Mouse (Mus musculus) CH12.LX (cell line): ENCODE measurements around the gene Fgf12. TPM values are rescaled to one million over a fixed set of nuclear protein-coding genes. Genes with fewer than 3 reads are reported as not detected.

ENCODE experiments used
- DNase-seq: peaks from one replicate; pipeline ENCODE4 v3.0.0-alpha.2; 2013; ENCODE audit errors: extremely low read depth
- H3K27ac ChIP-seq: 2 replicates; pipeline ENCODE4 v1.5.1; 2012; ENCODE audit warnings: low read depth, mild to moderate bottlenecking, control low read depth, moderate library complexity; ENCODE audit not compliant: insufficient read depth
- H3K27me3 ChIP-seq: replicated peaks from 2 replicates; pipeline ENCODE3; 2012; ENCODE audit warnings: inconsistent platforms
- H3K36me3 ChIP-seq, 2 experiments: replicated peaks in 1 of 2; 2 replicates each; pipeline versions ENCODE3 to v1.6.1; 2012; ENCODE audit warnings: inconsistent platforms in 1 of 2, low read length in 1 of 2, mild to moderate bottlenecking in 1 of 2, mixed read lengths in 1 of 2, moderate library complexity in 1 of 2; ENCODE audit not compliant: control insufficient read depth in 1 of 2, insufficient read depth in 1 of 2
- H3K4me1 ChIP-seq, 2 experiments: 2 replicates each; pipeline ENCODE4 v1.6.1; 2012; ENCODE audit warnings: inconsistent platforms in 1 of 2, moderate library complexity in 1 of 2; ENCODE audit not compliant: insufficient read depth in 2 of 2, control insufficient read depth in 1 of 2
- H3K4me2 ChIP-seq: 2 replicates; pipeline ENCODE4 v1.6.1; 2012; ENCODE audit warnings: low read depth, mild to moderate bottlenecking, control low read depth; ENCODE audit not compliant: poor library complexity, insufficient read depth, severe bottlenecking
- H3K4me3 ChIP-seq, 3 experiments: fragments of 150-350 bp in 1 of 3; sonication (generic) in 1 of 3; replicated peaks in 1 of 3; 2 replicates each; pipeline versions ENCODE3 to v1.5.1; 2011 to 2012; ENCODE audit warnings: low read depth in 2 of 3, low read length in 2 of 3, mild to moderate bottlenecking in 2 of 3, moderate library complexity in 2 of 3, control low read depth in 1 of 3, improper control_type of control experiment in 1 of 3, inconsistent platforms in 1 of 3, mixed read lengths in 1 of 3; ENCODE audit not compliant: poor library complexity in 1 of 3
- H3K79me2 ChIP-seq: replicated peaks from 2 replicates; pipeline ENCODE4 v1.6.1; 2012; ENCODE audit warnings: mild to moderate bottlenecking, moderate library complexity; ENCODE audit not compliant: control insufficient read depth, poor library complexity, insufficient read depth, severe bottlenecking; ENCODE audit errors: extremely low read depth
- H3K9ac ChIP-seq: 2 replicates; pipeline ENCODE4 v1.6.1; 2012; ENCODE audit warnings: low read depth, mild to moderate bottlenecking, control low read depth, moderate library complexity; ENCODE audit not compliant: insufficient read depth
- H3K9me3 ChIP-seq: replicated peaks from 2 replicates; pipeline ENCODE3; 2012; ENCODE audit warnings: low read length, inconsistent platforms, mixed read lengths
- BHLHE40 ChIP-seq: IDR thresholded peaks from 2 replicates; pipeline ENCODE4 v1.6.1; 2011; ENCODE audit warnings: mild to moderate bottlenecking, low read depth, low read length, improper control_type of control experiment
- CHD1 ChIP-seq: IDR thresholded peaks from 2 replicates; pipeline ENCODE4 v1.6.1; 2012; ENCODE audit warnings: low read depth, low read length, improper control_type of control experiment, inconsistent platforms
- CHD2 ChIP-seq: IDR thresholded peaks from 2 replicates; pipeline ENCODE4 v1.6.1; 2011; ENCODE audit warnings: low read length, improper control_type of control experiment
- CTCF ChIP-seq, 2 experiments: IDR thresholded peaks in 1 of 2; conservative IDR thresholded peaks in 1 of 2; 2 replicates each; pipeline ENCODE4 v1.5.1; 2011 to 2012; ENCODE audit warnings: low read depth in 2 of 2, low read length in 2 of 2, improper control_type of control experiment in 1 of 2, inconsistent platforms in 1 of 2, mild to moderate bottlenecking in 1 of 2, moderate library complexity in 1 of 2
- E2F4 ChIP-seq: IDR thresholded peaks from 2 replicates; pipeline ENCODE4 v1.6.1; 2011; ENCODE audit warnings: low read depth, low read length, improper control_type of control experiment; ENCODE audit not compliant: insufficient replicate concordance
- ELF1 ChIP-seq: IDR thresholded peaks from 2 replicates; pipeline ENCODE4 v1.6.1; 2014; ENCODE audit warnings: low read depth, mild to moderate bottlenecking, inconsistent platforms, low read length, improper control_type of control experiment
- ETS1 ChIP-seq: conservative IDR thresholded peaks from 2 replicates; pipeline ENCODE4 v1.6.1; 2012; ENCODE audit warnings: low read depth, mild to moderate bottlenecking, inconsistent platforms, low read length, improper control_type of control experiment, moderate library complexity
- HCFC1 ChIP-seq: IDR thresholded peaks from 2 replicates; pipeline ENCODE4 v1.6.1; 2012; ENCODE audit warnings: low read depth, mild to moderate bottlenecking, inconsistent platforms, low read length, improper control_type of control experiment
- IRF4 ChIP-seq: IDR thresholded peaks from 2 replicates; pipeline ENCODE4 v1.6.1; 2014; ENCODE audit warnings: low read depth, mild to moderate bottlenecking, inconsistent platforms, low read length, improper control_type of control experiment
- JUN ChIP-seq: IDR thresholded peaks from 2 replicates; pipeline ENCODE4 v1.6.1; 2011; ENCODE audit warnings: low read depth, mild to moderate bottlenecking, low read length, improper control_type of control experiment, moderate library complexity; ENCODE audit not compliant: insufficient read depth
- KAT2A ChIP-seq: IDR thresholded peaks from 2 replicates; pipeline ENCODE4 v1.6.1; 2012; ENCODE audit warnings: low read length, improper control_type of control experiment, inconsistent platforms; ENCODE audit not compliant: insufficient replicate concordance
- MAFK ChIP-seq: IDR thresholded peaks from 2 replicates; pipeline ENCODE4 v1.6.1; 2011; ENCODE audit warnings: low read length, improper control_type of control experiment; ENCODE audit not compliant: insufficient replicate concordance
- MAZ ChIP-seq: IDR thresholded peaks from 2 replicates; pipeline ENCODE4 v1.6.1; 2012; ENCODE audit warnings: low read depth, mild to moderate bottlenecking, inconsistent platforms, low read length, improper control_type of control experiment, moderate library complexity
- MXI1 ChIP-seq: IDR thresholded peaks from 2 replicates; pipeline ENCODE4 v1.6.1; 2011; ENCODE audit warnings: mild to moderate bottlenecking, low read depth, low read length, improper control_type of control experiment
- NELFE ChIP-seq: IDR thresholded peaks from 2 replicates; pipeline ENCODE4 v1.6.1; 2011; ENCODE audit warnings: low read depth, low read length, improper control_type of control experiment
- PAX5 ChIP-seq: IDR thresholded peaks from 2 replicates; pipeline ENCODE4 v1.6.1; 2012; ENCODE audit warnings: low read length, inconsistent platforms, mixed read lengths
- POLR2A ChIP-seq: IDR thresholded peaks from 2 replicates; pipeline ENCODE4 v1.6.1; 2011; ENCODE audit warnings: low read depth, mild to moderate bottlenecking, improper control_type of control experiment, low read length
- POLR2AphosphoS2 ChIP-seq: IDR thresholded peaks from 2 replicates; pipeline ENCODE4 v1.6.1; 2011; ENCODE audit warnings: low read depth, low read length, improper control_type of control experiment
- RCOR1 ChIP-seq: conservative IDR thresholded peaks from 2 replicates; pipeline ENCODE4 v1.6.1; 2012; ENCODE audit warnings: low read depth, mild to moderate bottlenecking, inconsistent platforms, low read length, improper control_type of control experiment
- SIN3A ChIP-seq: IDR thresholded peaks from 2 replicates; pipeline ENCODE4 v1.6.1; 2012; ENCODE audit warnings: low read length, improper control_type of control experiment, inconsistent platforms
- TCF12 ChIP-seq: IDR thresholded peaks from 2 replicates; pipeline ENCODE4 v1.6.1; 2014; ENCODE audit warnings: low read depth, mild to moderate bottlenecking, inconsistent platforms, low read length, improper control_type of control experiment
- UBTF ChIP-seq: IDR thresholded peaks from 2 replicates; pipeline ENCODE4 v1.6.1; 2012; ENCODE audit warnings: low read depth, mild to moderate bottlenecking, inconsistent platforms, low read length, improper control_type of control experiment, moderate library complexity
- USF1 ChIP-seq: IDR thresholded peaks from 2 replicates; pipeline ENCODE4 v1.6.1; 2014; ENCODE audit warnings: low read depth, mild to moderate bottlenecking, inconsistent platforms, low read length, improper control_type of control experiment
- ZKSCAN1 ChIP-seq: IDR thresholded peaks from 2 replicates; pipeline ENCODE4 v1.6.1; 2012; ENCODE audit warnings: low read depth, inconsistent platforms, low read length, improper control_type of control experiment, borderline replicate concordance
- dilution Hi-C: fragments of 300-500 bp; cut with MboI; formaldehyde crosslinking; loops from 2 replicates; pipeline ENCODE4 v1.14.3; 2020; ENCODE audit warnings: low sequenced_read_pairs; ENCODE audit not compliant: extremely low pct_unique_long_range_greater_than_20kb, extremely low pct_ligation_motif_present
- in situ Hi-C: fragments of 300-500 bp; cut with MboI; formaldehyde crosslinking; loops from 3 replicates; pipeline ENCODE4 v1.14.3; 2019; ENCODE audit warnings: low sequenced_read_pairs, low pct_ligation_motif_present, low pct_unique_long_range_greater_than_20kb, mixed read lengths
- polyA plus RNA-seq: library from polyadenylated mRNA; unstranded; fragments of >175 nt; gene quantifications from 2 replicates; pipeline ENCODE4 v1.2.1, GENCODE M21; 2012; ENCODE audit warnings: low read depth; ENCODE audit not compliant: insufficient read length
- total RNA-seq, 2 experiments: library from RNA; depleted of rRNA; stranded (reverse); fragments of 300-350 nt in 1 of 2; fragments of >200 nt in 1 of 2; gene quantifications; 2 replicates each; pipeline ENCODE4 v1.2.3; 2012 to 2014

Gene Fgf12
- total and polyA plus RNA-seq, 3 experiments = not detected

DNA sequence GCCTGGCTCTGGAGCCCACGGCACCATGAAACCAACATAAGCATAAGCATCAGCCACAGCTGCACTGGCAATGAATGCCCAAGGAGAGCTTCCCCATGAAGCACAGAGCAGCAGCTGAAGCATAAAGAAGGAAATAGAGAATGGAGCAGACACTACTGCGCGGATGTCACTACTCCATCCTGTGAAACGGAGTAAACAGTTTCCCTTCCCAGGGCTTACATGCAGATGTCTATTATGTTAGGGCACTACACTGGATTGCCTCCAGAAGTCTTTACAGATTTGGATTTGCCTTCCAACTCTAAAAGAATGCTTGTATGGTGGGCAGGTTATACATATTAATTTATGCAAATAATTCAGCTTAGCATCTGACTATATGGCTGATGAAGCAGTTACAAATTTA, 441.2 kb downstream of the Fgf12 start:
- peak; percentile 11 for DNase-seq
- no peaks in the 10 kb centered on the region for H3K79me2 ChIP-seq
- TF ChIP-seq RCOR1 (no peak), HCFC1 (no peak), MXI1 (no peak), CHD2 (no peak), ELF1 (no peak), CHD1 (no peak), TCF12 (no peak), SIN3A (no peak), PAX5 (no peak)
- TF ChIP-seq, all 38 proteins: peak for 0
- peaks cover 0 to 5% of the 10 kb centered on the region in 2 experiments; a peak in 2 of 4 replicates for H3K4me1 ChIP-seq
- in situ Hi-C loops (no loop called here), dilution Hi-C loops (no loop called here)
- H3K27ac ChIP-seq = no peak overlapping the region
- H3K9ac ChIP-seq = no peak overlapping the region
- no peaks in the 10 kb centered on the region for H3K36me3 ChIP-seq
- H3K4me3 ChIP-seq = no peak overlapping the region
- H3K27me3 ChIP-seq = no peaks in the 10 kb centered on the region
- no peaks in the 10 kb centered on the region for H3K9me3 ChIP-seq
- no peak overlapping the region for H3K4me2 ChIP-seq

DNA sequence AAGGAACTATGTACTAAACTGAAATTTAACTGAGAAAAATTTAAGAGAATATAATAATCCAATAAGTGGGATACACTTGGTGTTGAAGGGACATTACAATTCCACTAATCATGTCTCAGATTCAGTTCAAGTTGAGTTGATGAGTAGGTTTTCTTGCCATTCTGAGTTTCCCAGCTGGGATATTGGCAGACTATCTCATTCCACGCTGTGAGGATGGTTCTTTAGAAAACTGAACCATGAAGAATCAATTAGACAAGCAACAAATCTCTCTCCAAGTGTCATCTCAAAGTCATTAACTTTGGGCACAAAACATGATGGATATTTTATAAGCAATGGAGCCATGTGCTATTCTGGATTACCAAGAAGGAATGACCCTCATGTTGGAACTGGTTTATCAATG, 449.0 kb downstream of the Fgf12 start:
- no peaks in the 10 kb centered on the region for H3K79me2 ChIP-seq
- no peaks in the 10 kb centered on the region for H3K9me3 ChIP-seq
- TF ChIP-seq KAT2A (no peak), SIN3A (no peak), TCF12 (no peak)
- TF ChIP-seq, all 38 proteins: peak for 0
- Histone ChIP-seq H3K4me2 (no peak overlapping the region), H3K4me3 (no peak overlapping the region), H3K36me3 (no peaks in the 10 kb centered on the region), H3K27me3 (no peaks in the 10 kb centered on the region), H3K4me1 (no peaks in the 10 kb centered on the region), H3K27ac (no peak overlapping the region), H3K9ac (no peak overlapping the region)
- DNase-seq = no peak
- in situ Hi-C loops = no loop called here
- dilution Hi-C loops = no loop called here

DNA sequence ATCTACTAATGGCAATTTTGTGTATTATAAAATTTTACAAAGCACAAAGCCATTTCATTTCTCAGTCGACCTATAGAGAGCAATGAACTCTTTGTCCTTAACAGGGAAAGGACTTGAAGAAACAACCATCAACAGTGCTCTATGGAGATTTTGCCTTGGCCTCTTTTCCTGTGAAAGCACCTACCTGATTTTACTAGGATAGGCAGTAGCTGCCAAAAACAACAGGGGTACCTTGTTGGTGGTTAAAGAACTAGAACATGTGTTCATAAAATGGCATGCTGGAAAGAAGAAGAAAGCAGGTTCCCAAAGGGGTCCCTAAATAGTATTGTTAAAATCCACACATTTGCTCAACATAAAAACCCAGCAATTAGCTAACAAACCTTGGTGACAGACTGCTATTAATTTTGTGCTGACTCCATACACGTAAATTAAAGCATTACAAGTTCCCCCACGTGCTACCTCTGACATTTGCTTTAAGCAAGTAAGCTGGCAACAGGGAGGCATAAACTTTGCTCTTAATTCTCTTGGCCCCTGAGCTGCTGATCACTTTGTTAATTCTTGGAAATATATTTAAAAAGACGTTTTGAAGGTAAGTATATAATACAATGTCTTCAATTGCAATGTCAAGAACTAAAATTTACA, 463.1 kb downstream of the Fgf12 start:
- Histone ChIP-seq H3K9ac (no peak overlapping the region), H3K79me2 (no peaks in the 10 kb centered on the region), H3K9me3 (no peaks in the 10 kb centered on the region), H3K27me3 (no peaks in the 10 kb centered on the region), H3K36me3 (no peaks in the 10 kb centered on the region), H3K4me1 (no peaks in the 10 kb centered on the region), H3K27ac (no peak overlapping the region), H3K4me2 (no peak overlapping the region), H3K4me3 (no peak overlapping the region)
- in situ Hi-C loops (no loop called here), dilution Hi-C loops (no loop called here)
- no peak for DNase-seq
- TF ChIP-seq TCF12 (no peak), CHD2 (no peak), JUN (no peak), ZKSCAN1 (no peak), BHLHE40 (no peak), MAFK (no peak), IRF4 (no peak), E2F4 (no peak), USF1 (no peak), KAT2A (no peak), SIN3A (no peak), CHD1 (no peak), HCFC1 (no peak), MAZ (no peak), POLR2AphosphoS2 (no peak), CTCF (conservative IDR thresholded peaks at IDR 0.05 in 1 of 2, IDR thresholded peaks at IDR 0.05 in 1 of 2; ENCODE audit: low read depth in 2 of 2, low read length in 2 of 2) (no peak), POLR2A (no peak), ETS1 (no peak), NELFE (no peak), UBTF (no peak)
